Mouse (Mus musculus) CH12.LX (cell line): ENCODE results near the gene Usp45.

Experiments
- CTCF ChIP-seq, 2 experiments: IDR thresholded peaks in 1 of 2; conservative IDR thresholded peaks in 1 of 2; 2 replicates each; pipeline ENCODE4 v1.5.1; 2011 to 2012; ENCODE audit warnings: low read depth in 2 of 2, low read length in 2 of 2, improper control_type of control experiment in 1 of 2, inconsistent platforms in 1 of 2, mild to moderate bottlenecking in 1 of 2, moderate library complexity in 1 of 2
- NELFE ChIP-seq: IDR thresholded peaks from 2 replicates; pipeline ENCODE4 v1.6.1; 2011; ENCODE audit warnings: low read depth, low read length, improper control_type of control experiment

GRCm38 (mm10) chr4:21776946-21777265 lies 9.9 kb downstream of the Usp45 start:
- TF ChIP-seq CTCF (conservative IDR thresholded peaks at IDR 0.05 in 1 of 2, IDR thresholded peaks at IDR 0.05 in 1 of 2; ENCODE audit: low read depth in 2 of 2, low read length in 2 of 2) (no peak), NELFE (no peak)
